Mouse (Mus musculus): Measurements from ENCODE around the gene Cerk. TPM values are rescaled to one million over a fixed set of nuclear protein-coding genes. Genes with fewer than 3 reads are reported as not detected.
"Not testable (repeated sequence)": the region's sequence is repeated elsewhere in the genome, so short reads cannot be mapped to it uniquely, and the experiment has no call there.

Cerk gene
- polyA plus RNA-seq, 1 experiment from 2014 or later = 15.9 TPM

DNA sequence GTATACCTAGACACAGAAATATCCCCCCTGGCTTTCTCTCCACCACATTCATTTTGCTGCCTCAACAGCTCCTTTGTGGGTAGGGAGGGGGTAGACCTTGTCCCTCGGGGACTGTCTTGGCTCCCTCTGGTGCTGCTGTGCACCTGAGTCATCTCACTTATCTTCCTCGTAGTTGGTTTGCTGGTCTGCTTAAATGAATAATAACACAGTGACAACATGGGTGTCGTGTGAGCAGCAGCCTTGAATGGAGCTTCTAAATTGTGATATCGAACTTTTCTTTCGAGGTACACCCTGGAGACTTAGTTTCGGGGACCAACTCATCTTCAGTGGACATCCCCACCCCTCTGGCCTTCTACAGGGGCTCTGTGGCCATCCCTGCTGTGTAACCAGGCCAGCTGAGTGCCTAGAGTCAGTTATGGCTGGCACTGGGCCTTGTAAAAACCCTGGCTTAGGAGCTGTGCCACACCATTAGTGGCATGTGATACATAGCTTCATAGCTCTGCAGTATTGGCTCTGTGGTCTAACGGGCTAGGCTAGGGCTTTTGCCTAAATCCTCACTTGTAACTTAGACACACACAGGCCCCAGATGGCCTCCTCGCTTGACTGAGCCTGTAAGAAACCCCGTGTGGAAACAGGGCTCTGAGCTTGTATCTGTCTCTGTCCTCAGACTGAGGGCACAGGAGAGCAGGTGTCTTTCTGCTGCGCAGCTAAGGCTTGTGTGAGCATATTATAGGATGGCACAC lies 75.4 kb downstream of the Cerk start:
- Histone ChIP-seq H3K36me3 (no peaks in the 10 kb centered on the region), H3K4me1 (replicated peaks) (peaks cover 69% of the 10 kb centered on the region), H3K4me3 (no peak overlapping the region), H3K9me3 (no peaks in the 10 kb centered on the region), H3K27me3 (ENCODE audit: insufficient read depth, poor library complexity, severe bottlenecking) (no peaks in the 10 kb centered on the region), H3K27ac (no peak overlapping the region)
- WGBS = 77% methylated on average over 10 of the region's 10 CpGs
- DNase-seq (ENCODE audit: low spot score) = no peak

DNA sequence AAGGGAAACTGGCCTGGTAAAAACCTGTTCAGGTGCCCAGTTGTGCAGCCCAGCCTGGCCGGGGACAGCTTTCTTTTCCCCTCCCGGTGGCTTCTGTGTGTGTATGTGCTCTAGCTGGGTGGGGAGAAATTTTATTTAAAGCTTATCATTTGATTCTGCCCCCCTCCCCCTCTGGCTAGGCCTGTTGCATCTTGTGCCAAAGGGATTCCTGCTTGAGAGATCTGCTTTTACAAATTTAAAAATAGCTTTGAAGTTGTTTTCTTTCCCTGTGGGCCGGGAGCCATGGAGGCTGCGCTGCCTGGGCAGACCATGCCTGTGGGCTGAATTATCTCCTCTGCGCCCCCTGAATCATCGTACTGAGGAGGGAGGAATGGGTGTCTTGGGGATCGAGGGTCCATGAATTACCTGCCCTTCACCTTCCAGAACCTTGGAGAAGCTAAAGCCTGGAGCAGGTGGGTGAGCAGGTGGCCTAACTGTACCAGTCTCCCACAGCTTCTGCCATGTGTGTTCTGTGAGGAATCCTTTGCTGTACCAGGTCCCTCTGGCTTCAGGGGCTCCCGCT lies 76.2 kb downstream of the Cerk start:
- no peak overlapping the region for H3K4me3 ChIP-seq
- H3K36me3 ChIP-seq = peaks cover 3% of the 10 kb centered on the region; the same call in 1 of the 2 replicates
- H3K27me3 ChIP-seq (ENCODE audit: insufficient read depth, poor library complexity, severe bottlenecking) = no peaks in the 10 kb centered on the region
- no peaks in the 10 kb centered on the region for H3K9me3 ChIP-seq
- DNase-seq (ENCODE audit: low spot score) = no peak
- peaks cover 68% of the 10 kb centered on the region for H3K4me1 ChIP-seq (replicated peaks)
- WGBS = 89% methylated on average over 8 of the region's 8 CpGs
- H3K27ac ChIP-seq = no peak overlapping the region

DNA sequence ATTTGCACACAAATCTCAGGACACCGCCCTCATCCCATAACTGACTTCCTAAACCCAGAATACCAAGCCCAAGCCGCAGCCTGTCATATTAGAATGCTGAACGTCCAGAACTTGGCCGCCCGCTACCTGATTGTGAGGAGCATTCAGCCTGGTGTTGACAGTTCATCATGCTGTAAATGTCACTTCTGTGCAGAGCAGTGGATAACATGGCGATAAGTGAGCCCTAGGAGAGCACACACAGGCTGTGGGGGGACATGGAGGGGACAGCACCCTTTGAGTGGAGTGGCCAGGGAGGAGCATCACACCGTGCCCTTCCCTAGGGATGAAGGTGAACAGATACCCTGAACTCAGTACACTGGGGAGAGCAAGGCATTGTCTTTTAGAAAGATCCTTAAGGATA lies 76.7 kb downstream of the Cerk start:
- Histone ChIP-seq H3K4me3 (no peak overlapping the region), H3K4me1 (replicated peaks) (peaks cover 68% of the 10 kb centered on the region), H3K27ac (no peak overlapping the region), H3K27me3 (ENCODE audit: insufficient read depth, poor library complexity, severe bottlenecking) (no peaks in the 10 kb centered on the region), H3K36me3 (peaks cover 7% of the 10 kb centered on the region), H3K9me3 (no peaks in the 10 kb centered on the region)
- no peak for DNase-seq (ENCODE audit: low spot score)
- 91% methylated on average over 7 of the region's 7 CpGs for WGBS

DNA sequence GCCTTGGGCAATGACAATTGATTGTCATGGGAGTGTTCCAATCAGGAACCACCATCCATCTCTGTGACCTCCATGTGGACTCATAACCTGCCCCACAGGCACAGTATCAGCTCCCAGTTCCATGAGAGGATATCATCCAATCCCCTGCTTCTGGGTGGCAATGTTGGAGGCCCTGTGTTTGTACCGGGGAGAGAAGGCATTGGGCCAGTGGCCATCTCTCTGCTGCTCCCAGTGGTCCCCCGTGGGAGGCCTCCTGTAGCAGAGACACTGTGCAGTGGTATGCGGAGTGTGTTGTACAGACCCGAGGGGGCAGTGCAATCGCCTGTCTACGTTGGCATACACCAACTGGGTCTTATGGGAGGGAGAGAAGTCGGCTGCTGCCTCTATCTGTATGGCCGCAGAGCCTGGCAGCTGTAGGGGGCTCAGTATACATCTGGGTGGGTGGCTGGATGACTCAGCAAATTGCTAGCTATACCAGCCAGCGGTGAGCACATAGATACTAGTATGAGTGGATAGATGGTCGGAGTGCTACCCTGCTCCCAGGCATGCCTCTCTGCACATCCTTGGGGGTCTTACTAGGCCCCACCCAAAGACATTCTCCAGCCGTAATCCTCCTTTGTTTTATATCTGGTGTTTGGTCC lies 78.0 kb downstream of the Cerk start:
- H3K9me3 ChIP-seq = no peaks in the 10 kb centered on the region
- H3K36me3 ChIP-seq = peaks cover 20% of the 10 kb centered on the region
- peaks cover 60% of the 10 kb centered on the region for H3K4me1 ChIP-seq (replicated peaks)
- H3K27ac ChIP-seq = no peak overlapping the region; the same call in 1 of the 2 replicates
- WGBS = 86% methylated on average over 11 of the region's 11 CpGs
- no peak overlapping the region for H3K4me3 ChIP-seq
- H3K27me3 ChIP-seq (ENCODE audit: insufficient read depth, poor library complexity, severe bottlenecking) = no peaks in the 10 kb centered on the region
- no peak for DNase-seq (ENCODE audit: low spot score)

DNA sequence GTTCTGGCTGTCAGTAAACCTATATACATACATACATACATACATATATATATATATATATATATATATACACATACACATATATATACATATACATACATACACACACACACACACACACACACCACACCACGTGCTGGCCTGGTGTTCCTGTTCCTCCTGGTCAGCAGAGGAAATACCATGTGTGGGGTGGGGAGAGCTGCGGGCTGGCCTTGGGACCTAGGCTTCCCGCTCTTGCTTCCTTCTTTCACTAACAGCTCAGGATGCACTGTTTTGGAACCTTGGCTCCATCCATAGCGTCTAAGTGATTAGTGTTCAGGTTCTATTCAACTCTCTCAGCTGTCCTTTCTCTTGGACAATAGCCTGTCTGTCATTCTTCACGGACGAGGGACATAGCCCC lies 80.2 kb downstream of the Cerk start:
- no peaks in the 10 kb centered on the region for H3K27me3 ChIP-seq (ENCODE audit: insufficient read depth, poor library complexity, severe bottlenecking)
- 0 out of 2 replicates have a peak overlapping the region, but pooled peaks have one; percentile 46 for H3K27ac ChIP-seq
- DNase-seq (ENCODE audit: low spot score) = no peak
- peaks cover 38% of the 10 kb centered on the region for H3K4me1 ChIP-seq (replicated peaks)
- 66% methylated on average over 6 of the region's 6 CpGs for WGBS
- H3K4me3 ChIP-seq = no peak overlapping the region
- no peaks in the 10 kb centered on the region for H3K9me3 ChIP-seq
- peaks cover 39% of the 10 kb centered on the region for H3K36me3 ChIP-seq

DNA sequence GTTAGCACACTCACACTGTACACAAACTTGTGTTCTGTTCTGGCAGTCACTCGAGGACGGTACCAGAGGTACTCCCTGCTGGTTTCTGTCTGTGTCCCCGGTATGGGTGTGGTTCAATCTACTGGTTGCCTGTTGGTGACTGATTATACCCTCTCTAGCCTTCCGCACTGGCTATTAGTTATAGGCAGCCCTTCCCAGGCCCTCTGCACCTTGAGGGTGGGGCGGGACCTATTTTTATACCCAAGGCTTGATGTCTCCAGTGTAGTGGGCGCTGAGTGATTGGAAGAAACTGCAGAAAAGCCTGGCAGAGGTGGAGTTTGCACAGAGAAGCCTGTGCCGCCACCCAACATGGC lies 80.6 kb downstream of the Cerk start:
- WGBS = 85% methylated on average over 7 of the region's 7 CpGs
- peaks cover 34% of the 10 kb centered on the region for H3K4me1 ChIP-seq (replicated peaks)
- no peak overlapping the region for H3K27ac ChIP-seq
- H3K36me3 ChIP-seq = peaks cover 44% of the 10 kb centered on the region
- no peaks in the 10 kb centered on the region for H3K27me3 ChIP-seq (ENCODE audit: insufficient read depth, poor library complexity, severe bottlenecking)
- no peak for DNase-seq (ENCODE audit: low spot score)
- H3K4me3 ChIP-seq = no peak overlapping the region
- H3K9me3 ChIP-seq = no peaks in the 10 kb centered on the region

DNA sequence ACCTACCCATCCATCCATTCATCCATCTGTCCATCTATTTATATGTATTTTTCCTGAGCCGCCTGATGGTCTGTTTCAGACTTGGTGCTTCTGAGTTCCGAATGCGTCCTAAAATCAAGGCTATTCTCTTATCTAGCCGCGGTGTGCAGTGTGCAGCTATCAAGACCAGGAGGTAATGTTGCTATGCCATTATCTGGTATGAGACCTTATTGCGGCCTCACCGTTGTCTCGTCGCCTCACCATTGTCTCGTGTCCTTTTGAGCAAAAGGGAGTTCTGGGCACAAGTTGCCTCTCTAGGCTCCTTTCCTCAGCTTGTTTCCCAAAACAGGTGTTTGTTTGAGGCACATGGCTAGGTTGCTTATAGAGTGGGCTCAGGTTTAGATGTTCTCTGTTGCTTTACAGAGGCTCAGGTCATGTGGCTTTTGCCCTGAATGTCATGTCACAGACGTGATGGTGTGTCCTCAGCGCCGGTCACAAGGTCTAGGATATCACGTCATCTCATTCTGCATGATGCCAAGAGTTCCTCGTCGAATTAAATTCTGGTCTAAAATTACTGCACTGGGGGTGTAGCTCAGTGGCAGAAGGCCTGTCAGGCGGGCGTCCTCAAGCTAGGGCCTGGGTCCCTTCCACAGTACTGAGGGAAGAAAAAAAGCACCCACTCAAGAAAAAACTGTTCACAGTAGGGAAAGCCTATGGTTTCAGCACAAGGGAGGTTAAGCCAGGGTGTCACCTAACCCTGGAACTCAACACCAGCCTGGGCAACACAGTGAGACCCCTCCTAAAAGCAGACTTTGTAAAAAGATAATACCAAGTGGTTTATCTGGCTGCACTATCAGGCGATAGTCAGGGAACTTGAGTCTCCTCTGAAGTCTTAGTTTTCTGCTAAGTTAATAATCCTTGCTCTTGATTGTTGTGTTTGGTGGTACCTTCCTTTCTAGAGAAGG lies 81.3 kb downstream of the Cerk start:
- 93% methylated on average over 19 of the region's 19 CpGs for WGBS
- H3K36me3 ChIP-seq = peaks cover 47% of the 10 kb centered on the region
- H3K27me3 ChIP-seq (ENCODE audit: insufficient read depth, poor library complexity, severe bottlenecking) = no peaks in the 10 kb centered on the region
- H3K4me1 ChIP-seq (replicated peaks) = peaks cover 28% of the 10 kb centered on the region
- no peaks in the 10 kb centered on the region for H3K9me3 ChIP-seq
- no peak for DNase-seq (ENCODE audit: low spot score)
- no peak overlapping the region for H3K4me3 ChIP-seq
- H3K27ac ChIP-seq = peak overlapping the region; percentile 50; the same call in 1 of the 2 replicates

DNA sequence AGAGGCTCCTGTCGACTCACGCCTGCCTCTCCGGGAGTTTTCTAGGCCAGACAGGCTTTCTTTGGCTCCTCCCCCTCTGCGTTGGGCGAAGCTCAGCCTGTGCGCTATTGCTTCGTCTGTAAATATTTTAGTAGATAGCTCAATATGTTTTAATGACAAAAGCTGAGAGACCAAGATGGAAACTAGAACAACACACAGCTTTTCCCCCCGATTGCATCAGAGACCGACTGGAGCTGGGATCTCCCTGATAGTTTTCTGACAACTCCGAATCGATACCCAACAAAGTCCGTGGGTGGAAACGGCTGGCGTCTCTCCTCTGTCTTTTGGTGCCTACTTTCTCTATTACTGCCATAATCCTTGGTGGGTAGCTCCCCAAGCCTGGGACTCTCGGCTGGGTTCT lies 83.6 kb downstream of the Cerk start:
- H3K36me3 ChIP-seq = peaks cover 54% of the 10 kb centered on the region
- no peak overlapping the region for H3K27ac ChIP-seq
- DNase-seq (ENCODE audit: low spot score) = no peak
- H3K9me3 ChIP-seq = no peaks in the 10 kb centered on the region
- H3K27me3 ChIP-seq (ENCODE audit: insufficient read depth, poor library complexity, severe bottlenecking) = no peaks in the 10 kb centered on the region
- peaks cover 21% of the 10 kb centered on the region for H3K4me1 ChIP-seq (replicated peaks)
- no peak overlapping the region for H3K4me3 ChIP-seq
- WGBS = 90% methylated on average over 15 of the region's 15 CpGs

DNA sequence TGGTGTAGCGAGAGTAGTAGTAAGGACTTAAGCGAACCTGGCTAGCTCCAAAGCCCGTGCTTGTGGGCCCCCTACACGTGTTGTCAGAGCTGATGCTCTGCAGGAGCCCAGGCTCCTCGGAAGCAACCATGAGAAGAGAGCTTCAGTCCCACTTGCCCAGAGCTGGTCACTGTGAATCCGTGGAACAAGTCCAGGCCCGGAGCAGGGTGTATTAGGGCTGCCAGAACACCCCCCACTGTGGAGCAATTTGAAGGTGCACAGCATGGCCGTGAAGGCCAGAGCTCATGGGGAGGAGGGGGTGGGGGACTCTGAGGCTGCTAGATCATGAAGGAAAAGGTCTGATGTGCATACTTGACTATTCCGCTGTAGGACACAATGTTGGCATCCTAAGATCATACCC lies 84.4 kb downstream of the Cerk start:
- Histone ChIP-seq H3K27me3 (ENCODE audit: insufficient read depth, poor library complexity, severe bottlenecking) (no peaks in the 10 kb centered on the region), H3K36me3 (peaks cover 54% of the 10 kb centered on the region), H3K4me3 (no peak overlapping the region), H3K27ac (no peak overlapping the region), H3K9me3 (no peaks in the 10 kb centered on the region), H3K4me1 (replicated peaks) (peaks cover 16% of the 10 kb centered on the region)
- 86% methylated on average over 9 of the region's 9 CpGs for WGBS
- no peak for DNase-seq (ENCODE audit: low spot score)

DNA sequence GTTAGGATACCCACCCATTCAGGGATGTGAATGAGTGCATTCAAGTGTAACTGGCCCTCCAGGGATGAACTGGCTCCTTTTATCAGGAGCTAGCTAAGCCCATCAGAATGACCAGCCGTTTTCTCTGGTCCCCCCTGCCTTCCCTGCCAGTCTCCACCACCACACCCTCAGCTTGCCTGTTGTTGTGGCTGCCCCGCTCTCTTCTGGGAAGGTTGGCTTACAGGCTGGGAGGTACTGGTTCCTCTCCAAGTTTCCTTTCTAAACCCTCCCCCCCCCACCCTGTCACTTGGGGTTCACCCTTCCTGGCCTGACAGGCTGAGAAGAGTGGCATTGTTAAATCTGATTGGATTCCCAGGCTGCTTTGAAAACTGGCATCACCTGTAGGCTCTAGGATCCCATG lies 88.1 kb downstream of the Cerk start:
- 46% methylated on average over 2 of the region's 2 CpGs for WGBS

DNA sequence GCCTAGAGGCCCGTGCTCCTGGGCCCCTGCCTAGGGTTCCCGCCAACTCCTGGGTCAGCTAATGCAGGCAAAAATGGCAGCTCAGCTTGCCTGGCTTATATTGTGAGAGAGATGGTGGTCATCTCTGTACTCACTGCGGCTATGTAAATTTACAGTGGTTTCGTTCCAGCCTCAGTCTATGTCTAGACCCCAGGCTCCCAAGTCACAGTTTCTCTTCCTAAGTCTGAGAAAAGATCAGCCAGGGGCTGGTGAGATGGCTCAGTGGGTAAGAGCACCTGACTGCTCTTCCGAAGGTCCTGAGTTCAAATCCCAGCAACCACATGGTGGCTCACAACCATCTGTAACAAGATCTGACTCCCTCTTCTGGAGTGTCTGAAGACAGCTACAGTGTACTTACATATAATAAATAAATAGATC lies 89.3 kb downstream of the Cerk start:
- WGBS = 94% methylated on average over 5 of the region's 5 CpGs
- H3K9me3 ChIP-seq = not testable (repeated sequence)
- H3K27ac ChIP-seq = peak overlapping the region; percentile 40; the same call in 1 of the 2 replicates

More for the DNA sequence above, 88.1 kb downstream of the Cerk start:
- Histone ChIP-seq H3K4me3 (no peak overlapping the region), H3K9me3 (no peaks in the 10 kb centered on the region), H3K27me3 (ENCODE audit: insufficient read depth, poor library complexity, severe bottlenecking) (no peaks in the 10 kb centered on the region), H3K4me1 (replicated peaks) (peaks cover 7% of the 10 kb centered on the region; the same call in 1 of the 2 replicates), H3K27ac (no peak overlapping the region), H3K36me3 (peaks cover 46% of the 10 kb centered on the region)
- DNase-seq (ENCODE audit: low spot score) = no peak

DNA sequence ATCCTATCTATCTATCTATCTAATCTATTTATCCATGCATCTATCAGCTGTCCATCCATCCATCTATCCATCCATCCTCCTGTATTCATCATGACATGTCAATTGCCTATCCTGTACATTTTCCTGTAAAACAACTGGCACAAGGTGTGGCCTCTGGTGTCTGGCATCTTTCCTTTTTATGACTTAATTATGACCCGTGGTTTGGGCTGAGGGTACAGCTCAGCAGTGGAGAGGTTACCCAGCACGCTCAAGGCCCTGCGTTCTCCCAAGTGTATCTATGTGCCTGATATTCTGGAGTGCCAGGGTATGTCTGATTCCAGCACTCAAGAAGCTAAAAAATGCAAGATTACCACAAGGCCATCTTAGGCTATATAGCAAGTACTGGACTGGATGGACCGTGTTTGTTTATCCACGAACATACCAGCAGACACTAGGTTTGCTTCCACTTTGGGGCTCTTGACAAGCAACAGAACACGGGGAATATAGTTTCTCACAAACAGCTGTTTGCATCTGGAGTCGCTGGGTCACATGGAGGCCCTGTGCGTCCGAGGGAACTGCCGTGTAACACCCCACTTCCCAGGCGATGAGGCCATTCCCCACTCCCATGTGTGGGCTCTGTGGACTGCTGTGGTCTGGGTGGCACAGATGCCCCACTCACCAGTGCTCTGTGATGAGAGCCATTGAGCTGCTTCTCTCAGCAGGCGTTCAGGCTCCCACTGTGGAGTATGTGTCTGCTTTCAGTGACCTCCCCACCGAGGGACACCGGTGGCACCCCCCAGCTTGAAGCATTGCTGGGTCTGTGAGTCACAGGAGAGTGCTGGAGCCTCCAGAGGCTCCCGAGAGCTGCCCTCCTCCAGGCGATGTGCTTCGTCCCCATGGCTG lies 90.0 kb downstream of the Cerk start:
- Histone ChIP-seq H3K4me1 (replicated peaks) (peaks cover 16% of the 10 kb centered on the region), H3K9me3 (no peaks in the 10 kb centered on the region), H3K27ac (peak overlapping the region; percentile 40; the same call in 1 of the 2 replicates), H3K36me3 (peaks cover 43% of the 10 kb centered on the region), H3K4me3 (no peak overlapping the region), H3K27me3 (ENCODE audit: insufficient read depth, poor library complexity, severe bottlenecking) (no peaks in the 10 kb centered on the region)
- DNase-seq (ENCODE audit: low spot score) = no peak
- 92% methylated on average over 17 of the region's 17 CpGs for WGBS

More for the DNA sequence above, 89.3 kb downstream of the Cerk start:
- H3K4me3 ChIP-seq; DNase-seq (ENCODE audit: low spot score); H3K27me3 ChIP-seq (ENCODE audit: insufficient read depth, poor library complexity, severe bottlenecking): not testable (repeated sequence)
- Histone ChIP-seq H3K4me1 (replicated peaks) (peaks cover 10% of the 10 kb centered on the region), H3K36me3 (peaks cover 46% of the 10 kb centered on the region)
